Mouse (Mus musculus) thymus, adult 2 months (tissue): ENCODE measurements around the gene Olfr66. TPM values are rescaled to one million over a fixed set of nuclear protein-coding genes. Genes with fewer than 3 reads are reported as not detected.

Experiments
- DNase-seq: peaks from one replicate; pipeline ENCODE4 v3.0.0; 2021
- H3K27ac ChIP-seq: fragments of 200-500 bp; 2 replicates; pipeline ENCODE4 v1.5.1; 2012; ENCODE audit warnings: low read length, control low read depth; ENCODE audit not compliant: control insufficient read depth, insufficient read depth
- H3K27me3 ChIP-seq: fragments of 200-500 bp; 2 replicates; pipeline ENCODE4 v1.6.1; 2012; ENCODE audit warnings: mild to moderate bottlenecking, low read length, moderate library complexity, mixed read lengths; ENCODE audit not compliant: control insufficient read depth, insufficient read depth
- H3K36me3 ChIP-seq: fragments of 200-500 bp; 2 replicates; pipeline ENCODE4 v1.6.1; 2012; ENCODE audit warnings: mild to moderate bottlenecking, low read length, moderate library complexity; ENCODE audit not compliant: control insufficient read depth, insufficient read depth
- H3K4me1 ChIP-seq: fragments of 200-500 bp; replicated peaks from 2 replicates; pipeline ENCODE4 v1.6.1; 2012; ENCODE audit warnings: low read length; ENCODE audit not compliant: control insufficient read depth, insufficient read depth
- H3K4me3 ChIP-seq: fragments of 200-500 bp; 2 replicates; pipeline ENCODE4 v1.5.1; 2012; ENCODE audit warnings: mild to moderate bottlenecking, low read length, control low read depth, moderate library complexity; ENCODE audit not compliant: control insufficient read depth, insufficient read depth
- CTCF ChIP-seq: fragments of 200-500 bp; IDR thresholded peaks from 2 replicates; pipeline ENCODE4 v1.5.1; 2012; ENCODE audit warnings: mild to moderate bottlenecking, control low read depth, low read length, moderate library complexity, borderline replicate concordance; ENCODE audit not compliant: control insufficient read depth, poor library complexity, insufficient read depth; ENCODE audit errors: extremely low read depth
- POLR2A ChIP-seq: fragments of 200-500 bp; IDR thresholded peaks from 2 replicates; pipeline ENCODE4 v1.6.1; 2012; ENCODE audit warnings: mild to moderate bottlenecking, low read length, control low read depth, moderate library complexity; ENCODE audit not compliant: control insufficient read depth, poor library complexity, insufficient read depth; ENCODE audit errors: extremely low read depth
- WGBS: fragments of 180-500 bp; shearing (Covaris S2); methylation state at CpG from one replicate; pipeline ENCODE4 v1.1.7; 2018; 5-methylcytosine and 5-hydroxymethylcytosine counted together
- polyA plus RNA-seq: library from polyadenylated mRNA; depleted of rRNA; stranded (reverse); fragments of >200 nt; gene quantifications from 2 replicates; pipeline ENCODE4 v1.2.3, GENCODE M21; 2012; rRNA removed

Gene Olfr66
- polyA plus RNA-seq = not detected in 2 replicates

- Histone ChIP-seq H3K27me3 (no peaks in the 10 kb centered on the region), H3K4me1 (no peaks in the 10 kb centered on the region), H3K27ac (no peak within 1 kb of the TSS), H3K36me3 (no peaks in the 10 kb centered on the region), H3K4me3 (no peak within 1 kb of the TSS)
- no peak for TF ChIP-seq POLR2A
- DNase-seq = no peak
Measured at GRCm38 (mm10) chr7:103886152-103886551, at the start of gene Olfr66. Gene Olfr66 (minus strand): TSS chr7:103886252.

GRCm38 (mm10) chr7:103934264-103934663, 48.2 kb upstream of the Olfr66 start, which contains the start of gene Olfr632:
Gene Olfr632 (plus strand): TSS chr7:103934347.
- no peaks in the 10 kb centered on the region for H3K27me3 ChIP-seq
- DNase-seq = no peak

GRCm38 (mm10) chr7:103928525-103928924, 42.5 kb upstream of the Olfr66 start, which contains the start of gene Olfr631:
Gene Olfr631 (plus strand): TSS chr7:103928825.
- Histone ChIP-seq H3K4me3 (no peak within 1 kb of the TSS), H3K27ac (no peak within 1 kb of the TSS), H3K36me3 (no peaks in the 10 kb centered on the region), H3K27me3 (no peaks in the 10 kb centered on the region), H3K4me1 (no peaks in the 10 kb centered on the region)
- TF ChIP-seq POLR2A = no peak
- no peak for TF ChIP-seq CTCF
- no peak for DNase-seq

More at GRCm38 (mm10) chr7:103934264-103934663, 48.2 kb upstream of the Olfr66 start, which contains the start of gene Olfr632:
- WGBS = 91% methylated on average over 2 of the region's 2 CpGs
- TF ChIP-seq POLR2A (no peak), CTCF (no peak)
- H3K27ac ChIP-seq = no peak within 1 kb of the TSS
- H3K4me3 ChIP-seq = no peak within 1 kb of the TSS
- H3K36me3 ChIP-seq = no peaks in the 10 kb centered on the region
- no peaks in the 10 kb centered on the region for H3K4me1 ChIP-seq

- DNase-seq = no peak
- H3K27me3 ChIP-seq = no peaks in the 10 kb centered on the region
- no peak for TF ChIP-seq CTCF
- no peak for TF ChIP-seq POLR2A
- no peaks in the 10 kb centered on the region for H3K36me3 ChIP-seq
- no peaks in the 10 kb centered on the region for H3K4me1 ChIP-seq
- H3K27ac ChIP-seq = no peak overlapping the region
- no peak overlapping the region for H3K4me3 ChIP-seq
Measured at GRCm38 (mm10) chr7:103915338-103915737, 29.3 kb upstream of the Olfr66 start.

- no peaks in the 10 kb centered on the region for H3K36me3 ChIP-seq
- no peak overlapping the region for H3K4me3 ChIP-seq
- TF ChIP-seq CTCF (no peak), POLR2A (no peak)
- no peaks in the 10 kb centered on the region for H3K4me1 ChIP-seq
- WGBS = 89% methylated on average over 8 of the region's 8 CpGs
- H3K27me3 ChIP-seq = no peaks in the 10 kb centered on the region
- no peak overlapping the region for H3K27ac ChIP-seq
- DNase-seq = no peak
Measured at GRCm38 (mm10) chr7:103912969-103913511, 27.0 kb upstream of the Olfr66 start.

- no peak overlapping the region for H3K27ac ChIP-seq
- no peaks in the 10 kb centered on the region for H3K36me3 ChIP-seq
- no peak for DNase-seq
- WGBS = 13% methylated on average over 3 of the region's 3 CpGs
- no peak overlapping the region for H3K4me3 ChIP-seq
- no peaks in the 10 kb centered on the region for H3K4me1 ChIP-seq
- TF ChIP-seq CTCF (no peak), POLR2A (no peak)
- no peaks in the 10 kb centered on the region for H3K27me3 ChIP-seq
Measured at GRCm38 (mm10) chr7:103910047-103910446, 24.0 kb upstream of the Olfr66 start.

GRCm38 (mm10) chr7:103903187-103903586, 17.1 kb upstream of the Olfr66 start, which contains the start of gene Olfr65:
Gene Olfr65 (plus strand): TSS chr7:103903487.
- DNase-seq = no peak
- Histone ChIP-seq H3K27ac (no peak within 1 kb of the TSS), H3K36me3 (no peaks in the 10 kb centered on the region), H3K4me1 (no peaks in the 10 kb centered on the region), H3K4me3 (no peak within 1 kb of the TSS), H3K27me3 (no peaks in the 10 kb centered on the region)
- TF ChIP-seq POLR2A = no peak
- TF ChIP-seq CTCF = no peak
- 98% methylated on average over 2 of the region's 2 CpGs for WGBS
